Comparison of ENCODE assay signal across 18 mouse cellular contexts in genomic region chr7:117146809-117147208, GRCm38 (mm10).
A peak's percentile ranks its signal among the peaks of the same experiment; 100 is the strongest.
DNase-seq lines count a peak whose midpoint lies in the region; ATAC-seq lines count a peak whose summit lies in the region.
"Had no signal": no experiment of that assay in that cellular context is flagged by ENCODE, and none has a peak within 500 bp of the region (broad histone marks: within the 10 kb centered on the region; RNA-seq: fewer than 3 reads in every experiment).

No protein-coding gene starts in this region.

- no peak overlapping the region for H3K4me2 ChIP-seq in forebrain, embryonic 14.5 days (ENCODE audit: low read length)
- H3K4me2 ChIP-seq in forebrain, embryonic 12.5 days: no peak overlapping the region
- H3K4me2 ChIP-seq: embryonic facial prominence, embryonic 12.5 days; hindbrain, embryonic 13.5 days; intestine, embryonic 15.5 days; stomach, embryonic 15.5 days had no signal

- no peaks in the 10 kb centered on the region for H3K4me1 ChIP-seq in forebrain, embryonic 14.5 days (ENCODE audit: control insufficient read depth, insufficient read depth, low read length)
- peaks cover 5% of the 10 kb centered on the region; the same call in 1 of the 2 replicates for H3K4me1 ChIP-seq in forebrain, embryonic 12.5 days
- H3K4me1 ChIP-seq: heart, embryonic 10.5 days; intestine, embryonic 15.5 days; stomach, embryonic 15.5 days had no signal

- no peaks in the 10 kb centered on the region for H3K27me3 ChIP-seq in forebrain, embryonic 14.5 days (replicated peaks; ENCODE audit: control insufficient read depth, insufficient read depth, low read length)
- no peaks in the 10 kb centered on the region for H3K27me3 ChIP-seq in forebrain, embryonic 12.5 days
- H3K27me3 ChIP-seq: embryonic facial prominence, embryonic 12.5 days; hindbrain, embryonic 13.5 days; intestine, embryonic 15.5 days; stomach, embryonic 15.5 days had no signal

- ATAC-seq in forebrain, embryonic 14.5 days: no peak
- ATAC-seq in forebrain, embryonic 12.5 days (ENCODE audit: low FRiP score): no peak
- ATAC-seq: intestine, embryonic 15.5 days had no signal

- peak; percentile 36 for DNase-seq in forebrain, embryonic 14.5 days (ENCODE audit: low spot score)
- peak; percentile 38 for DNase-seq in right cerebral cortex, adult 18-20 months
- no peak for DNase-seq in right cerebral cortex, postnatal 14 days
- peak; percentile 33 to 51 for DNase-seq in left cerebral cortex, postnatal 36 days (ENCODE audit: low spot score in 2 of 2)
- no peak for DNase-seq in yolk sac, embryonic 10.5 days (ENCODE audit: low spot score)
- DNase-seq in thymus, postnatal 0 days (ENCODE audit: low spot score): no peak
- no peak for DNase-seq in cerebellum, postnatal 14 days
- DNase-seq: cerebellum, adult 9-11 months; heart, postnatal 10 days; lung, postnatal 36 days; spleen, adult 18-20 months; thymus, postnatal 14 days had no signal

- intact Hi-C loops in left cerebral cortex, postnatal 36 days (cut with DNase I): loop anchor here (5.0 kb wide), 1 partner anchor 40 kb away; no protein-coding TSS in a partner anchor

- H3K4me3 ChIP-seq in forebrain, embryonic 14.5 days (ENCODE audit: low read depth, low read length): no peak overlapping the region
- no peak overlapping the region for H3K4me3 ChIP-seq in forebrain, embryonic 12.5 days (replicated peaks)
- H3K4me3 ChIP-seq: embryonic facial prominence, embryonic 12.5 days; heart, embryonic 10.5 days; hindbrain, embryonic 13.5 days; intestine, embryonic 15.5 days; stomach, embryonic 15.5 days had no signal

- H3K36me3 ChIP-seq in forebrain, embryonic 14.5 days (ENCODE audit: control insufficient read depth, insufficient read depth, low read length): no peaks in the 10 kb centered on the region
- no peaks in the 10 kb centered on the region for H3K36me3 ChIP-seq in forebrain, embryonic 12.5 days (replicated peaks)
- H3K36me3 ChIP-seq: embryonic facial prominence, embryonic 12.5 days; heart, embryonic 10.5 days; hindbrain, embryonic 13.5 days; intestine, embryonic 15.5 days; stomach, embryonic 15.5 days had no signal

- 71% methylated on average over 7 of the region's 7 CpGs for WGBS in forebrain, embryonic 14.5 days
- 90% methylated on average over 7 of the region's 7 CpGs for WGBS in forebrain, embryonic 12.5 days

- no peak overlapping the region; the same call in 1 of the 2 replicates for H3K27ac ChIP-seq in forebrain, embryonic 14.5 days (ENCODE audit: low read depth, low read length)
- no peak overlapping the region for H3K27ac ChIP-seq in forebrain, embryonic 12.5 days
- H3K27ac ChIP-seq: embryonic facial prominence, embryonic 12.5 days; heart, embryonic 10.5 days; hindbrain, embryonic 13.5 days; intestine, embryonic 15.5 days; stomach, embryonic 15.5 days had no signal

- H3K9me3 ChIP-seq in forebrain, embryonic 14.5 days (replicated peaks; ENCODE audit: control insufficient read depth, low read length): no peaks in the 10 kb centered on the region
- no peaks in the 10 kb centered on the region for H3K9me3 ChIP-seq in forebrain, embryonic 12.5 days
- H3K9me3 ChIP-seq: embryonic facial prominence, embryonic 12.5 days; heart, embryonic 10.5 days; hindbrain, embryonic 13.5 days; intestine, embryonic 15.5 days; stomach, embryonic 15.5 days had no signal

- H3K9ac ChIP-seq in forebrain, embryonic 14.5 days (ENCODE audit: low read length): no peak overlapping the region
- H3K9ac ChIP-seq in forebrain, embryonic 12.5 days: no peak overlapping the region
- H3K9ac ChIP-seq: embryonic facial prominence, embryonic 12.5 days; hindbrain, embryonic 13.5 days; intestine, embryonic 15.5 days; stomach, embryonic 15.5 days had no signal

Comparison
In these comparisons a context has a peak if more than half of its experiments do, and no peak if none do; other contexts are left out.
1. DNase-seq: peak in forebrain, embryonic 14.5 days (single experiment), right cerebral cortex, adult 18-20 months (single experiment) and left cerebral cortex, postnatal 36 days (2 of 2); none in right cerebral cortex, postnatal 14 days (single experiment), yolk sac, embryonic 10.5 days (single experiment), thymus, postnatal 0 days (single experiment) and cerebellum, postnatal 14 days (0 of 2).